Mouse (Mus musculus): ENCODE results near the gene Zcchc14.
A peak's percentile ranks its signal among the peaks of the same experiment; 100 is the strongest.
"Not testable (repeated sequence)": the region's sequence is repeated elsewhere in the genome, so short reads cannot be mapped to it uniquely, and the experiment has no call there.

The Zcchc14 gene

DNA sequence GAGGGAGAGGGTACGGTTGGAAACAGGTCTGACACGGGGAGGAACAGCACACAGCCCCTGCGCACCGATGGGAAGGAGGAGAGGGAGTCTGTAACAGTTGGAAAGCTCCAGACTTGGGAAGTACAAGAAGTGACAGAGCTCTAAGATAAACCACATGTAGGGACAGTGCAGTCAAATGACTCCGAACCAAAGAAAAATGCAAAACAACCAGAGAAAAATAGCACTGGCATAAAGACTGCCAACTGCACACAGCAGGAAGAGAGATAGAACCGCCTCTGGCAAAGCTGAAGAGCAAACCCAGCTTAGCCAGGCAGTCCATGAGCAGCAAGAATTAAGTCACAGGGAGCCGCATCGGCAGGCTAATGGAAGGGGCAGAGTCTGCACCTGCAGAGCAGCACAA lies 29.7 kb downstream of the Zcchc14 start:
- no peak for DNase-seq (ENCODE audit: low spot score)

DNA sequence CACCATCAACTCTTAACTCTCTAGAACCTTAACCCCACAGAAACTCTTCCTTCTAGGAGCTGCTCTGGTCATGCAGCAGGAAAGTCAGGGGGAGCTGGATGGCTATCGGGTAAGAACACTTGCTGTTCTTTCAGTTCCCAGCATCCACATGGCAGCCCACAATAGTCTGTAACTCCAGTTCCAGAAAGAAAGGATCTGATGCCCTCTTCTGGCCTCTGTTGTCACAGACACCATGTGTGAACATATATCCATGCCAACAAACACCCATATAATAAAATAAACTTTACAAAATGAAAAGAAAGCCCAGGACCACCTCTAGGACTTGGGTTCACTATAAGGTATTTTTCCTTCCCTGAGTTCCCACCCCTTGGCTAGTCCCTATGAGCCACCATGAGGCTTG lies 30.8 kb downstream of the Zcchc14 start:
- DNase-seq (ENCODE audit: low spot score), result no peak

DNA sequence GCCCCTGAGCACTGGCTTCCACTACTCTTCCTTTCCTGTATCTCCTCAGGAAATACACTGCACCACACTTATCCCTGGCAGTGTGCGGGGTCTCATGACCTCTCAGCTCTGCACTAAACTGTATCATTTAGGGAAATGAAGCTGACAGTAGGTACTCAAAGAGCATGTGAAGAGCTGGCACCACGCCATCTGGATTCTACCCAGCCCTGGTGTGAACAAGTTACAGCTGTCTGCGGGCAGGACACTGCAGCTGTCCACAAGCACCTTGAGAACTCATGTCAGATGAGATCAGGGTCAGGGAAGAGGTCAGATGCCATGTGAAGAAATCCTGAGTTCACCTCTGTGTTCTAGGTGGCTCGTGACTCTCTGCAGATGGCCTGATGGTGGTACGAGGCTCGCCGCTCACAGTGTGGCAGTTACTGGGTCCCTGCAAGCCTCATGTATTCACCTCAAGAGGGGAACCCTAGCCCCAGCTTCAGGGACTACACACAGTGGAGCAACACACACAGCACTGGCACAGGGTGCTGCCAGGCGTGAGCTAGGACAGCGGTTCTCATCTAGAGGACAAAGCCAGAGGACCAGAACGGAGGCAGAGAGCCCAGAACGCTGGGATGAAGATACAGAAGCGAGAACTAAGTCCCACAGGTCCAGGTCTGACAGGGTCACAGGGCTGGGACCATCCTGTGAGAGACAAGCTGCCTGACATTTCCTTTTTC lies 31.7 kb downstream of the Zcchc14 start:
- no peak for DNase-seq (ENCODE audit: low spot score)

DNA sequence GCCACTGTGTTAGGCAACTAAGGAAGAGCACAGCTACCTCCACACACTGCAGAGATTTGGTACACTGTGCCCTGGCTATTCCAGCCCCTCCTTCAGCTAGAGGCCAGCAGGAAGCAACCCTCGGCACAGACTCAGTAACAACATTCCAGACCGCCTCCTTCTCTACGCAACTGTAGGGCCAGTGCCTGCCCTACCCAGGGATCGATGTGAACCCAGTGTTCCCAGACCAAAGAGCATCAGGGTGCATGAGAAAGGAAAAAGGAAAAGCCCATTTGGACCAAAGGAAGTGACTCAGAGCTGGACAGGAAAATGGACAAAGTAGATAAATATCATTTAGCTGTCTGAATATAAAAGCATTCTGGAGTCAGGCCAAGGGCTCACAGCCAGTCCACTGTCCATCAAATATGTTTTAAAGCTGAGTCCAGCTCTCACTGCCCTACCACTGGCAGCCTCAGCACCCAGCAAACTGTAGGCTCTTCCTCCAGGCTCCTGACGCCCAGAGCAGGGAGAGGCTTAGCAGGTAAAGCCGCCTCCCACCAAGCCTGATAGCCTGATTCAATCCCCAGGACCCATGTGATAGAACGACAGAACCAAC lies 33.2 kb downstream of the Zcchc14 start:
- no peak for DNase-seq (ENCODE audit: low spot score)

DNA sequence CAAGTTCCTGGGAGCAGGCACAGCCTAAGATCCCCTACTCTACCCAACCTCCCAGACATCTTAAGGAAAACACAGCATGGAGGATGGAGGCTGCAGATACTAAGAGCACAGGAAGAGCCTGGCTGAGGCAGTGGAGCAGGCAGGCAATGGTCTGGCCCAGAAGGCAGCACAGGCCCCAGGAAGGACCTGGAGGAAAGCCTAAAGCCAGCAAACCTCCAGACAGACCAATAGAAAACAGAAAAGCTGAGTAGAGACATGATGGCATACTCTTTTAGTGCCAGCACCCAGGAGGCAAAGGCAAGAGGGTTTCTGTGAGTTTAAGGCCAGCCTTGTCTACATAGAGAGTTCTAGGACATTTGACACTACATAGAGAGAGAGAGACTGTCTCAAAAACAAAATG lies 39.3 kb downstream of the Zcchc14 start:
- DNase-seq (ENCODE audit: low spot score), result no peak

DNA sequence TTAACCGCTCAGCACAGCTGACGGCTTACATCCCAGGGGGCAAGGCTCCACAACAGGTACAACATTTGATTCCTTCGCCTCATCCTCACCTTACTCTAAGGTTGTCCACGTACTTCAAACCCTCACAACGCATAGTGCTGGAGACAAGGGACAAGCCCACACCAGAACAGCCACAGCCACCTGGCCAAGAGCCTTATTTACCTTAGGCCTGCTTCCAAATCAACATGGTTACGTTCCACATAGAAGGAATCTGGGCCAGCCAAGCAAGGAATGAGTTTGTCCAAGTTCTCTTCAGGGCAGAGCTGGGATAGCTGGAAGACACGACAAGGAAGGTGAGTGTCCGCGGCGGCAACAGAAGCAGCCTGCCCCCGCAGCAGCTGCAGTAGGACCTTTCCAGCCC lies 42.8 kb downstream of the Zcchc14 start:
- no peak for DNase-seq (ENCODE audit: low spot score)

DNA sequence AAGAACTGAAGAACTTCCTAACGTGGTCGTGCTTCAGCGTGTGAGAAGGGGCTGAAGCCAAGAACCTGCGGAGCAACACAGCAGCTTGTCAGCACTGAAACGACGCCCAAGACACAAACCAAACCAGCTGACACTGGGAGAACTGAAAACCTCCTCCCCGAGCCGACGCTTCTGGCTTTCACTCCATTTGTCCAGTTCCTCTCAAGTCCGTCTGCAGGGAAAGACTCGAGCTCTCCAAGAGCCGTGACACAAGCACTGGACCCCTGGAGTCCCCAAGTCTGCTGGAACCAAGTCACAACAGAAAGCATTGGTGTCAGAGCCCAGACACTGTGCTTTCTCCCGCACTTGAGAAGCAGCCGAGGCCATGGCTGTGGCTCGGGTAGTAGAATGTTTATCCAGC lies 43.5 kb downstream of the Zcchc14 start:
- no peak for DNase-seq (ENCODE audit: low spot score)

DNA sequence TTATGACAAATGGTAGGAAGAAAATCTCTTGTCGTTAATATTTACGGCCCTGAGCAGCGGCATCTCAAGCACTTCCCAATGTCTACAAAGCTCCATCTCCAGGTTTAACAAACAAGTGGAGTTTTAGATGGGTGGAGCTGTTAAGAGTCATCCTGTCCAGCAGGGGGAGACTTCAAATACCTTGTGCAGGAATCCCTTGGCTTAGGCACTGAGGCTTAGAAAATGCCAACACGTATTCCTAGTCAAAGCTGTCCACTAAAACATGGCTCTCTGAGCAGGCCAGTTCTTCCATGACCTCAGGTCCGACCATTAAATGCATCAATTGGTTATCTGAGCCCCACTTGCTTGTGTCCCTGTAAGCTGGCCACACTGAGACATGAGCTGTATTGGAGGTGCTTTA lies 45.0 kb downstream of the Zcchc14 start:
- no peak for DNase-seq (ENCODE audit: low spot score)

DNA sequence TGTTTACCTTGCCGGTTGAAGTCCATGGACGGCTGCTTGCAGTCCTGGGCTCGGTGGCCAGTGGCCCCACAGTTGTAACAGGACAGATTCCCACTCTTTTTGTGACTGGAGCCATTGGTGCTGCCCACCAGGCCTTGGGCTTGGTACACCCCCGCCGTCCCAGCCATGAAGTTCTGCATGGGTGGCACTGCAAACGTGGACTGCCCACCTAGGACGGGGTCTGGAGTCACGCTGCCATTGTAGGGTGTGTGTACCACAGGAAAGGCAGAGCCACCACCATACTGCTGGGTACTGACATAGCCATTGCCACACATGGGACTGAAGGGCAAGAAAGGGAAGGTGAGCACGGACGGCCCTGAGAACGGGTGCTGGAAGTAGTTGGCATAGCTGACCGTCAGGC lies 48.9 kb downstream of the Zcchc14 start:
- no peak for DNase-seq (ENCODE audit: low spot score)

DNA sequence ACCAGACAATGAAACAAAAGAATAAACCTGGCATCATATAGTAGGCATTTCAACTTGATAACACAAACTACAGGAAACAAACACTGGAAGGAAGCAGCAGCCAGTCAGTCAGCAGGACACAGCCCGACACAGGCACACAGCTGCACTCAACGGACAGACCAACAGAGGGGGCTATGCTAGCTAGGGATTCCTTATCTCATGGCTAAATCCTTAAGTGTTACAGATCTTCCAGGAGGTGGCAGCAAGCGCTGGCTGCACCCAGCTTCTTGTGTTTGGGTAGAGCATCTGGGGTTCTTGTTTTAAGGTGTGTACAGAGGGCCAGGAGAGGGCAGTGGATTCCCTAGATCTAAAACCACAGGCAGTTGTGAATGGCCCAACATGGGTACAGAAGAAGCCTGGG lies 49.8 kb downstream of the Zcchc14 start:
- DNase-seq (ENCODE audit: low spot score), result no peak

DNA sequence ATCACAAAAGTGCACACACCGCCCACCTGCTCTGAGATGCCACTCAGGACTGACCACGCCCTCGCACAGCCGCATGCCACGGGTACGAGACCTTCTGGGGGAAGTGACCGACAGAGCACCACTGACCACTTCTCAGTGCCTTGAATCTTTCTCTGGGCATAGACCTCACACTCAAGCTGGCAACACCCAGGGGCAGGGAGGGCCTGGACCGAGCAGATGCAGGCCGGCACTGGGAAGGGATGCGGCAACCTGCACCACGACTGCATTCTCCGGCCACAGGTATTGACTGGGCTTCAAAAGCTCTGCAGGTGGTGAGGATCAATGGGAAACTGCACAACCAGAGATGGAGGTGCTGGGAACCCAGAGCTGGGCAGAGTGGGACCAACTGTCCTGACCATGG lies 50.3 kb downstream of the Zcchc14 start:
- DNase-seq (ENCODE audit: low spot score), result no peak

DNA sequence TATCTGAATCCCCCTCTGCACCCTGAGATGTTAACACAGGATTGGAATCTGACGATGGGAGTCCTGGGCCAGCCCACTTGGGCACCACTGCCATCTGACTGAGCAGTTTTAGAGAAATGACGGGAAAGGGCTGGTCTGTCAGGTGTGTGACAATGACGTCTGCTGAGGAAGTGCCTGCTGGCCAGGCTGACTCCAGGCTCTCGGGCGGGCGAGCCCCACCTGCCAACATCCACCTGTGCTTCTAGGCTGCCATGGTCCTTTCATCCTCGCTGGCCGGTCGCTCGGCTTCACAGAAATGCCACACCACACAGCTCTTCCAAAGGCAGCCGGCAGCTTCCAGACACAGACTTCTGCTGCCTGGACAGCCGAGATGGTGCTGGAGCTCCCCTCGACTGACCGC lies 52.9 kb downstream of the Zcchc14 start:
- no peak for DNase-seq (ENCODE audit: low spot score)

DNA sequence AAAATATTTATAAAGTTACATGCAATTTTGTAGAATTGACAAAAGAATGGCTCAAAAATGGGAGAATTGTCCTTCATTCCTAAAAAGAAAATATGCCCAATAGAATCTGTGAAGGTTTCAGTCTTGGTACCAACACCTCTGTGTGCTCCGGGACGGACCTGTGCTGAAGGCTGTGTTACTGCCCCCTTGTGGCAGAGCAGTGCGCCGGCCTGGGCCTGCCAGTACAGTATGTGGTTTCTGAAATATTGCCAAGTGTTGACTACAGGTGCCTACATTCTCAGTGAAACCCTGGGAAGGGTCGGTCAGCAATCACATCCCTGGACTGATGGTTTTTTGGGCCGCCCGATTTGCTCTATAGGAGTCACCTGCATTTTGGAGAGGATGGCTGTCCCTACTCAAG lies 53.8 kb downstream of the Zcchc14 start:
- DNase-seq (ENCODE audit: low spot score), result peak; percentile 44

DNA sequence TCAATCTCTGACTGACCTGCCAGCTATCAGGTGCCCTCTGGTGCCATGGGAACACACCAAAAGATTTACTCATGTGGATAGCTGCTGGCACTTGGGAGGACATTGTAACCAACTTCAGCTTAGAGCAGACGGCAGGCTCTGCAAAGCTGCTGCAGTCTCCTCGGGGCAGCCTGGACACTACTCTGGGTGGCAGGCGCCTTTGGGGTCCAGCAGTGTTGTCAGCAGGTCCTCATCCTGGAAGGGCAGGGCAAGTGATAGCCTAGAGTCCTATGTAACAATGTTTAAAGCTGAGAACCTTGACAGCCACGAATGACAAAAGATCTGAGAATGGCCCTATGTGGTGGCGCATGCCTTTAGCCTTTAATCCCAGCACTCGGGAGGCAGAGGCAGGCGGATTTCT lies 54.5 kb downstream of the Zcchc14 start:
- DNase-seq (ENCODE audit: low spot score), result no peak

DNA sequence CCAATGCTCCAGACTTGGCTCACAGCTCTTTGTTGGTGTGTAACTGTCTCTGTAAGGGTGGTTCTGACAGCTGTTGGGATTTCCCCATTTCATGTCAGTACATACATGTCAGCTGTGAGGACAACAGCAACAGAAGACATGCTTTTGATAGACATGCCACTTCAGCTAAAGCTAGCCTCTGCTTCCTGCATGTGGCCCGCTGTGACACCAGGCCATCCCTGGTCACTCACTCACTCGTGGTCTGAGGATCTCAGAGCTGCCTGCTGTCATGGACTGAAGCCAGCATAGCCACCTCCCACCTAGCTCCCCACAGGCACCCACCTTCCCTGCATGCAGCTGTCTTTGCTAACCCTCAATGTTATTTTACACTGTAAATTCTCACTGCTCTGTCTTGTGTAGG lies 55.2 kb downstream of the Zcchc14 start:
- DNase-seq (ENCODE audit: low spot score), result not testable (repeated sequence)

DNA sequence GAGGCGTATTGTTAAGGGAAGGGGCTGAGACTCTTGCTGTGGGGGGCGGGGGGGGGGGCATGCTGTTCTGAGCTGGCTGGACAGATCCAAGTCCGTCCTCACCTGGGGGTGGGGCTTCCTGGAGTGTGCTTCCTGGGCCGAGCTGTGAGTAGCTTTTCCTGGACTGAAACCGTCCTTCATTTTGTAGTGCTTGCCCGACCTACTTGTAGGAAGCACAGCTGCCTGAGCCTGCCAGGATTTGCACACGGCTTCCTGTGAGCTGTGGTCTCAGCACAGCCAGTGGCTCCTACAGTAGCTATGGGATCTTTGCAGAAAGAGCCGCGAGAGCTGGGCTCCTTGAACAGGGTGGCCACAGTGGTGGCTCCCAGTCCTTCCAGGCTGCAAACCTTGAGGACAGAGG lies 58.7 kb downstream of the Zcchc14 start:
- DNase-seq (ENCODE audit: low spot score), result no peak

DNA sequence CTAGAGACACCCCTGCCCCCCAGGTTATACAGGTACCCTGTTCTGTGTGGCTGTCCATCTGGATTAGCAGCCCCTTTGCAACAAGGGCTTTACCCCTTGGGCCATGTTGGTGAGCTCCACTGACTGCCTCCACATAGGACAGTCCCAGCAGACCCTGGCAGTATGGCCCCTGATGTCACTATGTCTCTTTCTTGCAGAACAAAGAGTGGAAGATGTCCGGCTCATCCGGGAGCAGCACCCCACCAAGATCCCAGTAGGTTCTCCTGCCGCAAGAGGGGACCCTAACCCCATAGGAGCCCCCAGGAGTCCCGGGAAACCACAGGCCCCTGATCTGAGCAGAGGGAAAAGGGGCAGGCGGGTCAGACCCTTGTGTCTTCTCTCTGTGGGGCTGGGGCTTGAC lies 59.4 kb downstream of the Zcchc14 start:
- no peak for DNase-seq (ENCODE audit: low spot score)

DNA sequence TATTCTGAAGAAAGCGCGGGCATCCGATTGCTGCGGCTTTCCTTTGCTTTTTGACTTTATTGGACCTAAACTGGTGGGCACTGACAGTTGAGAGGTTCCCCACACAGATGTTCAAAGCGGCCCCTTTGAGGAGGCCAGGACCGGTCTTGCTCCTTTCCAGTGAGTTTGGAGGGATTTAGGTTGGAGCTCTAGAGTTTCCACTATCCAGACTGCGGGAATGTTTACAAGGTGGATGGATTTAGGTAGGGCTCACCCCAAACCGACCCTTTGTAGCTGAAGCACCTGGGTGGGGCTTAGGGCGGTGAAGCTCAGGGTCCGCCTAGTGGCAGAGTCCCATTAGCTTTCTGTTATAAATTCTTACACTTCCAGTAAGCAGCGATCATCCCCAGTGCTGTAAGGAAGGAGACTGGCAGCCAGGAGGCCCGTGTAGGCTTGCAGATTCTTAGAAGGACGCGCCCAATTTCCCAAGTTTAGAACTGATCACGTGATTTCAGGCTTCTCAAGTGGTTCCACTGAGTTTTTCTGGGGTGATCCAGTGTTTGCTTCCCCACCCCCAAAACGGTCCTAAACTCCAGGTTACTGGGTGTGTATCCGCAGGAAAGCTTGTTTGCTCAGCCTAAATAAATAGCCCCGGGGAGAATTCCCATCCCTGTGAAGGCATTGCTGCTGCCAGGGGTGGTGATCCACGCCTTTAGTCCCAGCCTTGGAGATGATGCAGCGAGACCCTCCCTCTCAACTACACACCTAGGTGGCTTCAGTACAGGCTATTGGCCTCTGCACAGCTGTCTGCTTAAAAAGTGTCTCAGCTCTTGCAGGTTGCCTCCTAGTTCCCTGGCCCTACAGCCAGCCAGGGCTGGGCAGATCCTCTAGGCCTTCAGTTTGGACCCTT lies 61.3 kb downstream of the Zcchc14 start:
- no peak for DNase-seq (ENCODE audit: low spot score)

DNA sequence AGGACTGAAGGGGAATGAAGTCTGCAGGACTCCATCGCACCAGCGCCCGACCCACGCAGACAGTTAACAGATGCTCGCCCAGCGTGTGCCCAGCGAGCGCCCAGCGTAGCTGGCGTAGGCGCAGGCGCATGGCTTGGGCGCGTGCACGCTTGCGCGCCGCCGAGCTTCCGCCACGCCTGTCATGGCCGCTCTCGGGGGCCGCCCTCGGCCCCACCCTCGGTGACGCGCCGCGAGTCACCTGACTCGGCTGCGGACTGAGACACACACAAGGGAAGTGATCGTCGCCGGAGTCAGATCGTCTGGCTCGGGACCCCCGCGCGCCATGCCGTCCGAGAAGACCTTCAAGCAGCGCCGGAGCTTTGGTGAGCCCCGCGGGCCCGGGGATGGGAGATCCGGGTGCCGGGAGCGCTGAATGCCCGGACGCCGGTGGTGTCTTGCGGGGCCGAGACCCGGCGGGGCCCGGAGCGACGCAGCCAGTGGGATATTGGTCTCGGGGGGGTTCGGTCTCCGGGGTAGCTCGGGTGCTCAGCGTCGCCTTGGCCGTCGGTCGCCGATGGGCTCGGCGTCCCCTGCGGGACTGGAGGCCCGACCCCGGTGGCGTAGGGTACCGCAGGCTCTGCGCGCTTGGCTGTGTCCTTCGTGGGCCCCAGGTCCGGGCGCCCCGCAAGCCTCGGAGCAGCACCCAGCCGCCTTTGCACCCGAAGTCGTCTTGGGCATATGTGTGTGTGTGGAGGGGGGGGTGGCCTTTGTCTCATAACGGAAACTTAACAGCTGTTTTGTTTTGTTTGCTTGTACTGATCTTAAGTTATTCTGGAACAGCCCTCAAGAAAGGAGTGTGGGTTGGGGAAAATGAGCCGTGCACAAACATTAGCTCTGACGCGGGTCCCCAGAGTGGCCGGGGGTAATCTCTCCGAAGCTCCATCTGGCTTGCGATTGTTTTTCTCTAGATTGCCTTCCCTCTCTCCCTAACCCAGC lies 62.2 kb downstream of the Zcchc14 start, which contains the start of gene Map1lc3b:
Map1lc3b (plus strand) TSS at position 159 of the 975 bp plus-strand sequence.
- peak; percentile 94 for DNase-seq (ENCODE audit: low spot score)

DNA sequence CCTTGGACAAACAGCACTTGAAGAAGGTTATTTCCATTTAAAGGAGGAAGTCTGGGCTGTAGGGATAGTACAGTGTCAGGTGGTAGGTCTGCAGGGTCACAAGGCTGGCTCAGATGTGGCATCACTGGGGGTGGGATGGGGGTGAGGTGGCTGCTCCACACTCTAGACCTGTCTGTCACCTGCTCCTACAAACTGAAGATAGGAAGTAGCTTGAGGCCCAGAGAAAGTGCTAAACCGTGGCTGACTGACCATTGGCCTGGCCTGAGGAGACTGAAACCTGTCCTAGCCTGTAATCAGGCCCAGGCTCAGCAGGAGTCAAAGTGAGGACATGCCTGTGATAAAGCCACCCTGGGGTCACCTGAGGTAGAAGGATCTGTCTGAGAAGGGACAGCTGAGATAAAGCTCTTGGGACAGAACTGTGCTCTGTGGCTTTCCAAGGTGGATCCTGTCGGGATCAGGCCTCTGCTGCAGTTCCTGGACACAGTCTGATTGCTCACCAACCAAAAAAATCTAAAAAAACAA lies 63.4 kb downstream of the Zcchc14 start:
- DNase-seq (ENCODE audit: low spot score), result no peak

DNA sequence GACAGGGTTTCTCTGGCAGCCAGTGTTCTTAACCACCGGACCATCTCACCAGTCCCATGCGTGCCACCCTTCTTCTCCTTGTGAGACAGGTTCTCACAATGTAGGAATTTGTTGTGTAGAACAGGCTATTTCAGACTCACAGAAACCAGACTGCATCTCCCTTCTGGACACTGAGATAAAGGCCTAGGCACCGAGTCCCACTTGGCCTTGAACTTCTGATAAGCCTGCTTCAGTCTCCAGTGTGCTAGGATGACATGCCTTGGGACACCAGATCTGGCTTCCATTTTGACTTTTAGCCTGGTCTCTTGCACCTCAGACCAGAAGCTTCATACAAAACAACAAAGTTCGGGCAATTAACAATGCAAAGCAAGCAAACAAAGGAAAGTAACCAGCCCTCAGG lies 64.0 kb downstream of the Zcchc14 start:
- no peak for DNase-seq (ENCODE audit: low spot score)

Measured in ovary, postnatal 10 days (tissue).